1 mouse cellular context compared by ENCODE assay signal in genomic region chr13:23529005-23529404, GRCm38 (mm10).
TF ChIP-seq lines count a peak whose summit lies in the region.

No protein-coding gene starts in this region.

TF ChIP-seq in CH12.LX, 34 proteins besides CTCF, POLR2A, EP300 and RAD21:
- TF ChIP-seq MXI1 (IDR thresholded peaks at IDR 0.05; ENCODE audit: low read depth, low read length) = no peak
- TF ChIP-seq POLR2AphosphoS2 (IDR thresholded peaks at IDR 0.05; ENCODE audit: low read depth, low read length) = no peak
- TF ChIP-seq ZNF384 (IDR thresholded peaks at IDR 0.05; ENCODE audit: low read depth, low read length) = no peak
- TF ChIP-seq SMC3 (IDR thresholded peaks at IDR 0.05; ENCODE audit: low read depth, low read length) = no peak
- TF ChIP-seq ZC3H11A (IDR thresholded peaks at IDR 0.05; ENCODE audit: low read depth, low read length) = no peak
- TF ChIP-seq USF1 (IDR thresholded peaks at IDR 0.05; ENCODE audit: low read depth, low read length) = no peak
- TF ChIP-seq HCFC1 (IDR thresholded peaks at IDR 0.05; ENCODE audit: low read depth, low read length) = no peak
- TF ChIP-seq CHD1 (IDR thresholded peaks at IDR 0.05; ENCODE audit: low read depth, low read length) = no peak
- TF ChIP-seq UBTF (IDR thresholded peaks at IDR 0.05; ENCODE audit: low read depth, low read length) = no peak
- TF ChIP-seq NELFE (IDR thresholded peaks at IDR 0.05; ENCODE audit: low read depth, low read length) = no peak
- no peak for TF ChIP-seq ZMIZ1 (IDR thresholded peaks at IDR 0.05; ENCODE audit: low read depth, low read length)
- no peak for TF ChIP-seq GABPA (IDR thresholded peaks at IDR 0.05; ENCODE audit: insufficient replicate concordance, low read depth, low read length)
- TF ChIP-seq MAFK (IDR thresholded peaks at IDR 0.05; ENCODE audit: insufficient replicate concordance, low read length) = no peak
- no peak for TF ChIP-seq TBP (conservative IDR thresholded peaks at IDR 0.05; ENCODE audit: low read depth, low read length)
- no peak for TF ChIP-seq E2F4 (IDR thresholded peaks at IDR 0.05; ENCODE audit: insufficient replicate concordance, low read depth, low read length)
- no peak for TF ChIP-seq RCOR1 (conservative IDR thresholded peaks at IDR 0.05; ENCODE audit: low read depth, low read length)
- TF ChIP-seq MEF2A (IDR thresholded peaks at IDR 0.05; ENCODE audit: borderline replicate concordance, low read depth, low read length) = no peak
- TF ChIP-seq SIN3A (IDR thresholded peaks at IDR 0.05; ENCODE audit: low read length) = no peak
